9 mouse cellular contexts compared by ENCODE assay signal in genomic region chr2:38616072-38616471, GRCm38 (mm10). TPM values are rescaled to one million over a fixed set of nuclear protein-coding genes. Genes with fewer than 3 reads are reported as not detected.
DNase-seq lines count a peak whose midpoint lies in the region; ATAC-seq and TF ChIP-seq lines count a peak whose summit lies in the region.
"Had no signal": no experiment of that assay in that cellular context is flagged by ENCODE, and none has a peak within 500 bp of the region (broad histone marks: within the 10 kb centered on the region; RNA-seq: fewer than 3 reads in every experiment).

No protein-coding gene starts in this region.

- peaks cover 11% of the 10 kb centered on the region; the same call in 1 of the 2 replicates for H3K36me3 ChIP-seq in hindbrain, embryonic 13.5 days
- no peaks in the 10 kb centered on the region for H3K36me3 ChIP-seq in hindbrain, embryonic 11.5 days (ENCODE audit: control insufficient read depth, insufficient read depth, low read length)
- H3K36me3 ChIP-seq in intestine, embryonic 15.5 days: peaks cover 10% of the 10 kb centered on the region

- no peak overlapping the region for H3K4me3 ChIP-seq in hindbrain, embryonic 13.5 days
- no peak overlapping the region for H3K4me3 ChIP-seq in hindbrain, embryonic 11.5 days (ENCODE audit: low read depth, low read length)
- H3K4me3 ChIP-seq in cortical plate, adult 2 months (ENCODE audit: insufficient read depth, low read length): no peak overlapping the region
- no peak overlapping the region for H3K4me3 ChIP-seq in intestine, embryonic 15.5 days (replicated peaks)
- H3K4me3 ChIP-seq: limb, embryonic 12.5 days had no signal

- ATAC-seq in hindbrain, embryonic 13.5 days (ENCODE audit: low FRiP score): no peak
- no peak for ATAC-seq in hindbrain, embryonic 11.5 days (ENCODE audit: low FRiP score)
- no peak for ATAC-seq in intestine, embryonic 15.5 days

- peaks cover 51% of the 10 kb centered on the region for H3K4me1 ChIP-seq in hindbrain, embryonic 13.5 days (replicated peaks)
- peaks cover 4% of the 10 kb centered on the region; the same call in 1 of the 2 replicates for H3K4me1 ChIP-seq in hindbrain, embryonic 11.5 days (replicated peaks; ENCODE audit: control insufficient read depth, insufficient read depth, low read length)
- peaks cover 14% of the 10 kb centered on the region for H3K4me1 ChIP-seq in cortical plate, adult 2 months (ENCODE audit: control insufficient read depth, insufficient read depth, low read length)
- H3K4me1 ChIP-seq in intestine, embryonic 15.5 days (replicated peaks): no peaks in the 10 kb centered on the region

- H3K27me3 ChIP-seq in hindbrain, embryonic 13.5 days: no peaks in the 10 kb centered on the region
- H3K27me3 ChIP-seq in hindbrain, embryonic 11.5 days (ENCODE audit: control insufficient read depth, insufficient read depth, low read length): no peaks in the 10 kb centered on the region
- H3K27me3 ChIP-seq in intestine, embryonic 15.5 days (replicated peaks): no peaks in the 10 kb centered on the region
- H3K27me3 ChIP-seq: limb, embryonic 12.5 days had no signal

- peak; percentile 23; the same call in 1 of the 2 replicates for TF ChIP-seq CTCF in cortical plate, adult 2 months (IDR thresholded peaks at IDR 0.05; ENCODE audit: extremely low read depth, insufficient read depth, low read length)

- DNase-seq in hindbrain, embryonic 11.5 days (ENCODE audit: low spot score): no peak
- DNase-seq in 3134 (ENCODE audit: extremely low read depth, insufficient read length, low spot score) (peak; percentile 39), 416B (ENCODE audit: low read depth) (peak; percentile 91)
- peak; percentile 27 to 44 for DNase-seq in kidney, postnatal 4 days
- DNase-seq in thymus, postnatal 36 days: peak; percentile 21 to 26

- no peak for TF ChIP-seq POLR2A in cortical plate, adult 2 months (IDR thresholded peaks at IDR 0.05; ENCODE audit: extremely low read depth, insufficient read depth, low read length)

- no peak overlapping the region for H3K9ac ChIP-seq in hindbrain, embryonic 13.5 days
- no peak overlapping the region for H3K9ac ChIP-seq in hindbrain, embryonic 11.5 days (ENCODE audit: low read depth, low read length)
- H3K9ac ChIP-seq in intestine, embryonic 15.5 days: no peak overlapping the region
- H3K9ac ChIP-seq: limb, embryonic 12.5 days had no signal

- 50% methylated on average over 4 of the region's 4 CpGs for WGBS in hindbrain, embryonic 13.5 days
- 63% methylated on average over 4 of the region's 4 CpGs for WGBS in hindbrain, embryonic 11.5 days
- WGBS in intestine, embryonic 15.5 days: 59% methylated on average over 4 of the region's 4 CpGs

- no peaks in the 10 kb centered on the region for H3K9me3 ChIP-seq in hindbrain, embryonic 13.5 days
- H3K9me3 ChIP-seq in hindbrain, embryonic 11.5 days (ENCODE audit: control insufficient read depth, low read length): no peaks in the 10 kb centered on the region
- no peaks in the 10 kb centered on the region for H3K9me3 ChIP-seq in intestine, embryonic 15.5 days
- H3K9me3 ChIP-seq: limb, embryonic 12.5 days had no signal

- peak overlapping the region; percentile 77 for H3K27ac ChIP-seq in hindbrain, embryonic 13.5 days
- no peak overlapping the region for H3K27ac ChIP-seq in hindbrain, embryonic 11.5 days (ENCODE audit: low read depth, low read length)
- H3K27ac ChIP-seq in cortical plate, adult 2 months (ENCODE audit: insufficient read depth, low read length): no peak overlapping the region
- no peak overlapping the region for H3K27ac ChIP-seq in intestine, embryonic 15.5 days
- H3K27ac ChIP-seq: limb, embryonic 12.5 days had no signal

- H3K4me2 ChIP-seq in hindbrain, embryonic 13.5 days: no peak overlapping the region
- H3K4me2 ChIP-seq in hindbrain, embryonic 11.5 days (replicated peaks; ENCODE audit: low read depth, low read length): no peak overlapping the region
- no peak overlapping the region for H3K4me2 ChIP-seq in intestine, embryonic 15.5 days (replicated peaks)
- H3K4me2 ChIP-seq: limb, embryonic 12.5 days had no signal

RNA-seq across cellular contexts. Expression of gene Psmb7, which starts 27.8 kb away (rescaled TPM):
- polyA plus RNA-seq in hindbrain, embryonic 13.5 days (2015; fragmentation: Nextera tagmentation; extraction: Ambion mirVana): 314 and 317 TPM in 2 replicates
- 355 and 367 TPM in 2 replicates for polyA plus RNA-seq in hindbrain, embryonic 11.5 days (2014; fragmentation: Nextera tagmentation; extraction: Ambion mirVana)
- 236 and 242 TPM in 2 replicates for polyA plus RNA-seq in cortical plate, adult 2 months (2012; rRNA removed)
- 243 and 247 TPM in 2 replicates for polyA plus RNA-seq in intestine, embryonic 15.5 days (2015; fragmentation: Nextera tagmentation; extraction: Ambion mirVana)
